Mouse (Mus musculus): Measurements from ENCODE around the gene Dmxl2. TPM values are rescaled to one million over a fixed set of nuclear protein-coding genes. Genes with fewer than 3 reads are reported as not detected.

The Dmxl2 gene
- polyA plus RNA-seq (2012; rRNA removed; ENCODE audit: low replicate concordance), result 1.4 and 4.6 TPM in 2 replicates

DNA sequence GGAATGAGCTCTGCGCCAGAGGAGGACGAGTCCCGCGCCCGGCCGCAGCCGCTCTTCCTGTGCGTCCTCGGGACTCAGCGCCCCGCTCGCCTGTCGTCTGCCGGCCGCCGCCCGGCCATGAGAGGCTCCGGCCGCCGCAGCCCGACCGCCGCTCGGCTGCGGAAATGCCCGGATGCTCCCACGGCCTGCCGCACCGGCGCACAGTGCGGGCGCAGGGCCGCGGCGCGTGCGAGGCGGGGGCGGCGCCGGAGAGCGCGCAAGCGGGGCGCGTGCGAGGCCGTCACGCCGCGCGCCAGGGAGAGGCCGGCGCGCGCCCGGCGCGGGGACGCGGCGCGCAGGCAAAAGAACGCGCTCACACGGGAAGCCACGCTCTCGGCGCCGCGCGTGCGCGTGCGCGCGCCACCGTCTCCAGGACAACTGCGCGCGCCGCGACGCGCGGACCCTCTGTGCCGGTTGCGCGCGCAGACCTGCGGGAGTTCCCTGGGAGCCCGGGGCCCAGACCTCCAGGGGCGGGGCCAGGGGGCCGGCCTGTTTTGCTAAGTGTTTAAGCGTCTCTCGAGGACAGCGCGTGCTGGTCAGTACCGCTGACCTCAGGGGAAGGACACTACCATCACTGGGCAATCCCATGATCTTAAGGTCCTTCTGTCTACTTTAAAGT, at the start of gene Dmxl2:
Dmxl2 (minus strand) TSS at position 174 of the 658 bp plus-strand sequence.

DNA sequence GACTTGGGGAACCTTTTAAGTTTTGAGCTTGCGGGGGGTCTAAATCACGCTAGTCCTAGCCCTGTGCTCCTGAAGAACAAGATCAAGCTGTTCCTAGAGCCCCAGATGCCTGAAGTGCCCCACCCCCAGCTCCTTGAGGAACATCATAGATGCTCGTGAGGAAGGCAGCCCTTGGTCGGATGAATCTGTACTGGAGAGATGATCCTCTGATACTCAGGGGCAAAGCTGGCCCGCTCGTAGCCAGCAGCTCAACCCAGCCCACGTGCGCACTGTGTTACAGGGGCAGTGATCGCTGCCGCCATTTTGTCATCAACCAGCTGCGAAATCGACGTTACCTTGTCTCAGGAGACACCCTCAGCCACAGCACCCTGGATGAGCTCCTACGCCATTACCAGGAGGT, 37.3 kb upstream of the Dmxl2 start, which contains the start of gene Sh2d7:
Sh2d7 (plus strand) TSS at position 301 of the 400 bp plus-strand sequence.

Other genes with a start within 250 kb of the Dmxl2 start
- gene Cyp19a1, start 233.5 kb downstream of the Dmxl2 start, polyA plus RNA-seq (2012; rRNA removed; ENCODE audit: low replicate concordance), result not detected in 2 replicates
- gene Gldn, start 215.1 kb downstream of the Dmxl2 start, polyA plus RNA-seq (2012; rRNA removed; ENCODE audit: low replicate concordance), result 0.30 and 1.3 TPM in 2 replicates
- gene Sh2d7, start 37.4 kb upstream of the Dmxl2 start, polyA plus RNA-seq (2012; rRNA removed; ENCODE audit: low replicate concordance), result not detected in 2 replicates
- gene Cib2, start 58.6 kb upstream of the Dmxl2 start, polyA plus RNA-seq (2012; rRNA removed; ENCODE audit: low replicate concordance), result 45.9 and 88.1 TPM in 2 replicates
- 56.5 and 199 TPM in 2 replicates for gene Idh3a, start 84.7 kb upstream of the Dmxl2 start, polyA plus RNA-seq (2012; rRNA removed; ENCODE audit: low replicate concordance)
- 16.3 and 23.7 TPM in 2 replicates for gene Acsbg1, start 160.2 kb upstream of the Dmxl2 start, polyA plus RNA-seq (2012; rRNA removed; ENCODE audit: low replicate concordance)
- 4.6 and 15.4 TPM in 2 replicates for gene Dnaja4, start 197.2 kb upstream of the Dmxl2 start, polyA plus RNA-seq (2012; rRNA removed; ENCODE audit: low replicate concordance)
- gene Wdr61, start 232.9 kb upstream of the Dmxl2 start, polyA plus RNA-seq (2012; rRNA removed; ENCODE audit: low replicate concordance), result 19.1 and 46.1 TPM in 2 replicates

All from mammary gland, adult 2 months (tissue).